Mouse (Mus musculus): ENCODE measurements around the gene Papss2.
"Not testable (repeated sequence)": the region's sequence is repeated elsewhere in the genome, so short reads cannot be mapped to it uniquely, and the experiment has no call there.

The Papss2 gene

GRCm38 (mm10) chr19:32638276-32638903 lies 42.8 kb downstream of the Papss2 start:
- no peak for DNase-seq (ENCODE audit: low spot score in 2 of 2)

- DNase-seq (ENCODE audit: low spot score in 2 of 2), result no peak
These were observed 45.9 kb downstream of the Papss2 start for GRCm38 (mm10) chr19:32641535-32641934.

DNA sequence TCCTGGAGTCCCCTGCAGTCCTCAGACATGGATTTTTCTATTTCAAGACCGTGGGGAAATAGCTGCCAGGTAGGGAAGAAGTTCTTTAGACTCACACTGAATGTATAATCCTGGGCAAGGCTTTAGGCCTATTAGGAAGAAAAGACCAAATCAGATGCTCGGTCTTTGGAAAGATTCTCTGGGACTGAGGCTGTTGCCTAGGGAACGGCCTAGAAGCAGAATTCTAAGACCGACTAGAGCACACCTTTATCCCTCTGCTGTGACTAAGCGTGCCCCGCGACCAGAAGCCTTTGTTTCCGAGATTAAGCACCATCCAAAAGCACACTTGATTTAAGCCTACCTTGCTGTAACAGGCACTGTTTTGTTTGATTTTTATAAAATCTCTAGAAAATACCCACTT lies 46.4 kb downstream of the Papss2 start:
- no peak for DNase-seq (ENCODE audit: low spot score in 2 of 2)

GRCm38 (mm10) chr19:32643642-32644041 lies 48.1 kb downstream of the Papss2 start:
- no peak for DNase-seq (ENCODE audit: low spot score in 2 of 2)

GRCm38 (mm10) chr19:32645939-32646338 lies 50.3 kb downstream of the Papss2 start:
- no peak for DNase-seq (ENCODE audit: low spot score in 2 of 2)

GRCm38 (mm10) chr19:32646382-32646781 lies 50.8 kb downstream of the Papss2 start:
- no peak for DNase-seq (ENCODE audit: low spot score in 2 of 2)

- no peak for DNase-seq (ENCODE audit: low spot score in 2 of 2)
These were observed 52.5 kb downstream of the Papss2 start for GRCm38 (mm10) chr19:32648019-32648571.

DNA sequence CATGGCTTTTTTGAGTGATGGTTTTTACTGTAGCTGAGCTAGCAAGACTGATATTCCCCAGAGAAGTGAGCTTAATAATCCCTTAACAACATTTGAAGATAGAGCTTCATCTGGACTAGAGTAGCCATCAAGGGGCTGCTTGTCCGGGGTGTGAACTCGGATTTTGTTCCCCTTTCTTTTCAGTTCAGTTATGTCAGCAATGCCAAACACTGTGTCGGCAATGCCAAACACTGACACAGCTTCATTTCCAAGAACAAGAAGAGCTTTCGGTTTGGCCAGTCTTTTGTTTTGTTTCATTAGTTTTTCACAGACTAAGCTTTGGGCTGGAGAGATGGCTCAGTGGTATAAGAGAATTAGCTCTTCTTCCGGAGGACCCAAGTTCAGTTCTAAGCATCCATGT lies 55.5 kb downstream of the Papss2 start:
- DNase-seq (ENCODE audit: low spot score in 2 of 2), result no peak

GRCm38 (mm10) chr19:32653122-32653521 lies 57.5 kb downstream of the Papss2 start:
- no peak for DNase-seq (ENCODE audit: low spot score in 2 of 2)

DNA sequence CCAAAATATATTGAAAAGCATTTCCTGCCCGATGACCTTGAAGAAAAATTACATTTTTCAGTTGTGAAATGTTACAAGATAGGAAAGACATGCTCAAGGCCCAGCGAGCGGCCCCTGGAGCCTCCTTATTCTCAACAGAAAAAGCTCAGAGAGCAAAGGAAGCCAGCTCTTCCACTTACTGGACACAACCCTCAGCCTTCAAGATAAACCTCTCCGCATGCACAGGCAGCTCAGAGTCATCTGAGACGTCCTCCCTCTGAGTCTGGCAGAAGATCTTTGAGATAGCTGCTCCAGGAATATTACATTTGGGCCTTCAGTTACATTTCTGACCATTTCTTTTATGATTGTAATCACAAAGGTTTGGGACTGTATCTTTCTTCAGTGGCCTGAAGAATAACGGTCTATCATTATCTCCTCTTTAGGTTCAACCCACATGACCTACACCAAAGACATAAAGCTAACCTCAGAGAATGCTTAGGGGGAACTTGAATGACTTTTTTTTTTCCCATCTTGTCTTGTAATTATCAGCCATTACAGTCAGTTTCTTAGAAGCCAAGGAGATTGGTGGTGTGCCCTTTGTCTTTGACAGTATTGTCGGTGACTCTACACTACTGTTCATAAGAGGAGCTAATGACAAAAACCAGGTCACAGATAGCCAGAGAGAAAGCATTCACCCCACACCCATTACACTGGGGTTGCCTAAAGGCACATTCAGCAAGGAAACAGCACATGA lies 58.2 kb downstream of the Papss2 start:
- DNase-seq (ENCODE audit: low spot score in 2 of 2), result no peak

GRCm38 (mm10) chr19:32659346-32659745 lies 63.8 kb downstream of the Papss2 start:
- no peak for DNase-seq (ENCODE audit: low spot score in 2 of 2)

- no peak for DNase-seq (ENCODE audit: low spot score in 2 of 2)
These were observed 67.3 kb downstream of the Papss2 start for GRCm38 (mm10) chr19:32662936-32663335.

GRCm38 (mm10) chr19:32665243-32665642 lies 69.7 kb downstream of the Papss2 start:
- no peak for DNase-seq (ENCODE audit: low spot score in 2 of 2)

DNA sequence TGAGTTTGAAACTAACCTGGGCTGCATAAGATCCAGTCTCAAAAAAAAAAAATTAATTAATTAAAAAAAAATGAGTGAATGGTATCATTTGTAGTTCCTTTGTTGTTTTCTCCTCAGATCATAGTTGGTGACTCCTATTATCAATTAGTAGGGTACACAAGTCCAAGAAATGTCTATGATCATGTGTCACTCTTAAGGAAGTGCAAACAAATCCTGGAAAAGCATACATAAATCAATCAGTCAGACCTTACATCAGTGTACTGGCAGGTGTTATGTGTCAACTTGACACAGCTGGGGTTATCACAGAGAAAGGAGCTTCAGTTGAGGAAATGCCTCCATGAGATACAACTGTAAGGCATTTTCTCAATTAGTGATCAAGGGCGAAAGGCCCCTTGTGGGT lies 72.2 kb downstream of the Papss2 start:
- not testable (repeated sequence) for DNase-seq (ENCODE audit: low spot score in 2 of 2)

DNA sequence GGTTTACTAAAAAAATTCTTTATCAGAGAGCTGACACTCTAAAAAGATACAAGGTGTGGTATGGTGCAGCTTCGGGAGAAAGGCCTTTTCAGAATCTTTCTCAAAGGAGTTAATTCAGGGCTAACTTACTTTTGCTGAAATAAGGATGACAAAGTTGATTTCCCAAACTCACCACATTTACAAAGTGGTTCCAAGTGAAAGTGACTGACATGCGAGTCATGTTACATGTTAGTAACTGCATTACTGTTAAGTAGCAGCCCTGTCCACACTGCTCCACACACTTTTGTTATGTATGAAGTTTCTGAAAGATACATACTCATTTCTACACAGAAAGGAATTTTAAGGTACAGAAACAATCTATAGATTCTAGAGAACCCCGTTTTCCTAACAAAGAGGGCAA lies 80.2 kb downstream of the Papss2 start:
- DNase-seq (ENCODE audit: low spot score in 2 of 2), result no peak

DNA sequence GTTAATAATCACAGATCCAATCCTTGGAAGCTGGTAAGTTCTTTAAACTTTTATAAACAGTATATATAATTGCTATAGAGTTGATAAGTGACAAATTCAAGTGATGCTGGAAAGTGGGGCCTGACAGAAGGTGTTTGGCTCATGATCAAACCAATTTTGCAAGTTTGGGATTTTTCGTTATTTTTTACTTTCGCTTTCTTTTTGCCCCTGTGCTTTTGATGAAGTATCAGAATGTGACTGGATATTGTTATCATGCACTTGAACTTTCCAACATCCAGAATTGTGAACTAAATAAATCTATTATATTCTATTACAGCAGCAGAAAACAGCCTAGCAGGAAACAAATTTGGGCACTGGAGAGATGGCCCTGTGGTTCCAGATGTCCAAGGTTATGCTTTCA lies 85.3 kb downstream of the Papss2 start:
- DNase-seq (ENCODE audit: low spot score in 2 of 2), result no peak

- DNase-seq (ENCODE audit: low spot score in 2 of 2), result no peak
These were observed 87.5 kb downstream of the Papss2 start for GRCm38 (mm10) chr19:32683081-32683480.

DNA sequence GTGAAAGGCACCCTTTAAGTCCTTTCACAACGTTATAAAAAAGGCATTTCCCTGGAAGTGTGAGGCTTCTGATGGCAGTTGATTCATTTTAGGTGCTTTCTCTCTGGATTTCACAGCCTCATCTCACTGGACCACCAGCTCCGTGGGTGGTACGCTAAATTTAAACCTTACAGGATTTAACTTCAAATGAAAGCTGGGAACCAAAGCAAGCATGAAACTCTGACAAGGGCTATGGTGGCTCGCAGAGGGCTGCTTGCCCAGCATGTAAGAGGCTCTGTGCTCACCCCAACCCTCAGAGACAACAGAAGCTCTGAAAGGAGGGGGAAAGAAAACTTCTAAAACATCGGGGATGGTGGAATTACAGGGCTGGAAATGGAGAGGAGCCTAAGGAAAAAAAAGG lies 92.1 kb downstream of the Papss2 start:
- no peak for DNase-seq (ENCODE audit: low spot score in 2 of 2)

DNA sequence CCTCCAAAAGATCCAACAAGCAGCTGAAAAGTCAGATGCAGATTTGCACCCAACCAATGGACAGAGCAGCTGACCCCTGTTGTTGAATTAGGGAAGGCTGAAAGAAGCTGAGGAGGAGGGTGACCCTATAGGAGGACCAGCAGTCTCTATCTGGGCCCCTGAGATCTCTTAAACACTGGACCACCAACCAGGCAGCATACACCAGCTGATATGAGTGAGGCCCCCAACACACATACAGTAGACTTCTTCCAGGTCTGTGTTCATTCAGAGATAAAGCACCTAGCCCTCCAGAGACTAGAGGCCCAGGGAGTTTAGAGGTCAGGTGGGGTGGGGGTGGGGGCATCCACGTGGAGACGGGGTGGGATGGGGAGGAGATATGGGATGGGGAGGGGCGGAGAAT lies 92.6 kb downstream of the Papss2 start:
- not testable (repeated sequence) for DNase-seq (ENCODE audit: low spot score in 2 of 2)

GRCm38 (mm10) chr19:32689724-32690123 lies 94.1 kb downstream of the Papss2 start:
- DNase-seq (ENCODE audit: low spot score in 2 of 2), result no peak

GRCm38 (mm10) chr19:32696674-32697073 lies 101.1 kb downstream of the Papss2 start:
- DNase-seq (ENCODE audit: low spot score in 2 of 2), result no peak

DNA sequence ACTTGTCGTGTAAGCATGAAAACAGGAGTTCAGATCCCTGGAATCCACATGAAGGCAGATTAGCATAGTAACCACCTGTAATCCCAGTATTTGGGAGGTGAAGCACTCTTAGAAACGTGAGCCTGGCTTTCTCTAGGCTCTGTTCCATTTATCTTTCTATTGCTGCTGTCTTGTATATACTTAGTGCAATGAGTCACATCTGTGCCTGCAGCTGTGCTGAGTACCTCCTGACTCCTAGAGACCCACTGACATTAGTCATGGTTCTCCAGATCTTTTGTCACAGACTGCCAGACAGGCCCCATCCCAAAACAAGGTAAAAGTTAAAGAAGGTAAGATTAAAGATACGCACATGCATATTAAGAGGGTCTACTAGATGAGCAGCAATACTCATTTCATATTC lies 106.6 kb downstream of the Papss2 start:
- DNase-seq (ENCODE audit: low spot score in 2 of 2), result no peak

GRCm38 (mm10) chr19:32708996-32709395 lies 113.4 kb downstream of the Papss2 start:
- no peak for DNase-seq (ENCODE audit: low spot score in 2 of 2)
